Mouse (Mus musculus): ENCODE results near the gene Hmx2. TPM values are rescaled to one million over a fixed set of nuclear protein-coding genes. Genes with fewer than 3 reads are reported as not detected.

Gene Hmx2
- polyA plus RNA-seq, 1 experiment from 2014 or later: 0.53 TPM

- peaks cover 70% of the 10 kb centered on the region for H3K27me3 ChIP-seq
- DNase-seq (ENCODE audit: low read depth, low spot score) (no peak), ATAC-seq (no peak)
- POLR2A ChIA-PET: interaction anchor here (0.5 kb wide), 2 partner anchors 15 to 302 kb away, joined by 3 to 4 read pairs; no protein-coding TSS in a partner anchor
- no peak for TF ChIP-seq CTCF (IDR thresholded peaks at IDR 0.05)
- CTCF ChIA-PET: no interaction called here
- in situ Hi-C loops (cut with MboI; ENCODE audit: low pct_unique_long_range_greater_than_20kb): no loop called here
Observed at GRCm38 (mm10) chr7:131546423-131546822, 2.1 kb upstream of the Hmx2 start.

- no peak for TF ChIP-seq CTCF (IDR thresholded peaks at IDR 0.05)
- CTCF ChIA-PET: no interaction called here
- DNase-seq (ENCODE audit: low read depth, low spot score) (no peak), ATAC-seq (no peak)
- in situ Hi-C loops (cut with MboI; ENCODE audit: low pct_unique_long_range_greater_than_20kb): no loop called here
- POLR2A ChIA-PET: no interaction called here
- peaks cover 61% of the 10 kb centered on the region for H3K27me3 ChIP-seq
Observed at GRCm38 (mm10) chr7:131547481-131547880, 1.1 kb upstream of the Hmx2 start.

GRCm38 (mm10) chr7:131551471-131551870 lies 2.9 kb downstream of the Hmx2 start:
- DNase-seq (ENCODE audit: low read depth, low spot score) (no peak), ATAC-seq (no peak)
- ChIA-PET CTCF (interaction anchor here (2.3 kb wide), 1 partner anchor 13 kb away, joined by 4 read pairs; no protein-coding TSS in a partner anchor), POLR2A (no interaction called here)
- in situ Hi-C loops (cut with MboI; ENCODE audit: low pct_unique_long_range_greater_than_20kb): loop anchor here (25.0 kb wide), 1 partner anchor 1011 kb away; no protein-coding TSS in a partner anchor
- TF ChIP-seq CTCF (IDR thresholded peaks at IDR 0.05): no peak
- peaks cover 48% of the 10 kb centered on the region for H3K27me3 ChIP-seq

- ATAC-seq (no peak), DNase-seq (ENCODE audit: low read depth, low spot score) (no peak)
- H3K27me3 ChIP-seq: peaks cover 47% of the 10 kb centered on the region
- in situ Hi-C loops (cut with MboI; ENCODE audit: low pct_unique_long_range_greater_than_20kb): loop anchor here (25.0 kb wide), 1 partner anchor 1010 kb away; no protein-coding TSS in a partner anchor
- TF ChIP-seq CTCF (IDR thresholded peaks at IDR 0.05): no peak
- CTCF ChIA-PET: interaction anchor here (2.3 kb wide), 1 partner anchor 12 kb away, joined by 4 read pairs; no protein-coding TSS in a partner anchor
- POLR2A ChIA-PET: no interaction called here
Observed at GRCm38 (mm10) chr7:131551931-131552741, 3.6 kb downstream of the Hmx2 start.

- peaks cover 40% of the 10 kb centered on the region for H3K27me3 ChIP-seq
- ATAC-seq (no peak), DNase-seq (ENCODE audit: low read depth, low spot score) (no peak)
- in situ Hi-C loops (cut with MboI; ENCODE audit: low pct_unique_long_range_greater_than_20kb): loop anchor here (25.0 kb wide), 1 partner anchor 1010 kb away; no protein-coding TSS in a partner anchor
- no peak for TF ChIP-seq CTCF (IDR thresholded peaks at IDR 0.05)
- ChIA-PET POLR2A (no interaction called here), CTCF (interaction anchor here (2.3 kb wide), 1 partner anchor 12 kb away, joined by 4 read pairs; no protein-coding TSS in a partner anchor)
Observed at GRCm38 (mm10) chr7:131552781-131553180, 4.2 kb downstream of the Hmx2 start.

GRCm38 (mm10) chr7:131553771-131554175 lies 5.2 kb downstream of the Hmx2 start:
- in situ Hi-C loops (cut with MboI; ENCODE audit: low pct_unique_long_range_greater_than_20kb): loop anchor here (25.0 kb wide), 1 partner anchor 1009 kb away; no protein-coding TSS in a partner anchor
- ATAC-seq (peak; percentile 77), DNase-seq (ENCODE audit: low read depth, low spot score) (no peak)
- CTCF ChIA-PET: no interaction called here
- TF ChIP-seq CTCF (IDR thresholded peaks at IDR 0.05): no peak
- POLR2A ChIA-PET: no interaction called here
- H3K27me3 ChIP-seq: peaks cover 36% of the 10 kb centered on the region

- ATAC-seq (peak; percentile 19), DNase-seq (ENCODE audit: low read depth, low spot score) (no peak)
- in situ Hi-C loops (cut with MboI; ENCODE audit: low pct_unique_long_range_greater_than_20kb): loop anchor here (25.0 kb wide), 1 partner anchor 1008 kb away; no protein-coding TSS in a partner anchor
- ChIA-PET CTCF (no interaction called here), POLR2A (no interaction called here)
- peaks cover 32% of the 10 kb centered on the region for H3K27me3 ChIP-seq
- no peak for TF ChIP-seq CTCF (IDR thresholded peaks at IDR 0.05)
Observed at GRCm38 (mm10) chr7:131554341-131555180, 6.0 kb downstream of the Hmx2 start.

GRCm38 (mm10) chr7:131555301-131556081 lies 6.9 kb downstream of the Hmx2 start:
- ChIA-PET CTCF (no interaction called here), POLR2A (no interaction called here)
- ATAC-seq: no peak
- H3K27me3 ChIP-seq: peaks cover 23% of the 10 kb centered on the region
- no peak for TF ChIP-seq CTCF (IDR thresholded peaks at IDR 0.05)
- in situ Hi-C loops (cut with MboI; ENCODE audit: low pct_unique_long_range_greater_than_20kb): loop anchor here (25.0 kb wide), 1 partner anchor 1007 kb away; no protein-coding TSS in a partner anchor
- DNase-seq (ENCODE audit: low read depth, low spot score): no peak

- DNase-seq (ENCODE audit: low read depth, low spot score) (no peak), ATAC-seq (no peak)
- ChIA-PET CTCF (no interaction called here), POLR2A (no interaction called here)
- no peak for TF ChIP-seq CTCF (IDR thresholded peaks at IDR 0.05)
- in situ Hi-C loops (cut with MboI; ENCODE audit: low pct_unique_long_range_greater_than_20kb): loop anchor here (25.0 kb wide), 1 partner anchor 1006 kb away; no protein-coding TSS in a partner anchor
- peaks cover 17% of the 10 kb centered on the region for H3K27me3 ChIP-seq
Observed at GRCm38 (mm10) chr7:131556116-131556515, 7.5 kb downstream of the Hmx2 start.

Measured in Patski (cell line).